Comparison of ENCODE assay signal across 1 mouse cellular context in the genomic region with DNA sequence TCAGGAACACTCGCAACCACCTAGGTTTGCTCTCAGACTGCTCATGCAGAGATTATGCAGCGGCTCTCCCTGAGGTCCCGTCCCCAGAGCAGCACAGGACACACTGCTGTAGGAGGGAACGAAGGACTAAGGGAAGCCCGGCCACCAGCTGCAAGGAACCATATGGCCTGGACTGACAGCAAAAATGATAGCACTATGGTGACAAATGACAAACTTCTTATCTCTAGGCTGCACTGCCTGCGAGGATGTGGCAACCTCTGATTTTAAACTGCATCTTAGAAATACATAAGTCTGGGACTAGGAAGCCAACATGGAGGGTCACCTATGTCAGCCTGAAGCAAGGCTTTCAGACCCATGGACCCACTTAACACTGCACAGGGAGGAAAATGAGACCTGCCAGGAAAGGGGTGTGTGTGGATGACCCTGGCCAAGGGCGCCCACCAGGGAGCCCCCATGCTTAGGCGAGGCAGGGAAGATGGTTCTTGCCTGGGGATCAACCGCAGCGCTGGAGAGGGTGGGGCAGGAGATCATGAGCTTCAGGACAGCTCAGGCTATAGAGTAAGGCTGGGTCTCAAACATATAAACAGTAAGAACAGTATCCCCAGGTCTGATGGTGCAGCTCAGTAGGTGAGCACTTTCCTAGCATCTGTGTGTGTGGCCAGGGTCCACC.
TF ChIP-seq lines count a peak whose summit lies in the region.

No protein-coding gene starts in this region.

TF ChIP-seq in MEL, 35 proteins besides CTCF, POLR2A, EP300 and RAD21:
- TF ChIP-seq POLR2AphosphoS2 (IDR thresholded peaks at IDR 0.05; ENCODE audit: low read length) (no peak), JUND (IDR thresholded peaks at IDR 0.05; ENCODE audit: low read depth, low read length) (no peak), SIN3A (IDR thresholded peaks at IDR 0.05; ENCODE audit: low read length) (peak; percentile 50), TBP (IDR thresholded peaks at IDR 0.05; ENCODE audit: low read depth, low read length) (no peak), POLR2AphosphoS5 (IDR thresholded peaks at IDR 0.05; ENCODE audit: borderline replicate concordance, low read depth, low read length) (no peak), E2F4 (IDR thresholded peaks at IDR 0.05; ENCODE audit: borderline replicate concordance, low read depth, low read length) (no peak), SMC3 (IDR thresholded peaks at IDR 0.05; ENCODE audit: low read depth, low read length) (no peak), GATA1 (IDR thresholded peaks at IDR 0.05; ENCODE audit: low read depth, low read length) (peak; percentile 82), BHLHE40 (IDR thresholded peaks at IDR 0.05; ENCODE audit: borderline replicate concordance, low read depth, low read length) (no peak), CHD1 (IDR thresholded peaks at IDR 0.05; ENCODE audit: low read depth, low read length) (no peak), TAL1 (IDR thresholded peaks at IDR 0.05; ENCODE audit: low read length) (peak; percentile 77), ZC3H11A (IDR thresholded peaks at IDR 0.05; ENCODE audit: low read depth, low read length) (no peak), ETS1 (IDR thresholded peaks at IDR 0.05; ENCODE audit: low read depth, low read length) (peak; percentile 82), RCOR1 (IDR thresholded peaks at IDR 0.05; ENCODE audit: low read depth, low read length) (peak; percentile 71), TCF12 (IDR thresholded peaks at IDR 0.05; ENCODE audit: low read depth, low read length) (peak; percentile 82), MAZ (IDR thresholded peaks at IDR 0.05; ENCODE audit: low read depth, low read length) (no peak)
